Mouse (Mus musculus): ENCODE results near the gene Tiam1.

- TF ChIP-seq CTCF (IDR thresholded peaks at IDR 0.05; ENCODE audit: borderline replicate concordance, control insufficient read depth, extremely low read depth, insufficient read depth, low read length, poor library complexity) (no peak), POLR2A (IDR thresholded peaks at IDR 0.05; ENCODE audit: control insufficient read depth, extremely low read depth, insufficient read depth, low read length, poor library complexity) (no peak)
Measured at GRCm38 (mm10) chr16:89898299-89898625, 245.3 kb downstream of the Tiam1 start.
